Mouse (Mus musculus) forelimb bud, embryonic 11.5 days (tissue): ENCODE measurements at regions not wholly inside any gene's neighbourhood (a gene's known extent, or its start where the extent isn't known, plus 50 kb on each side); places are given as distances from the start of the nearest gene placed in this dataset.

Experiments
- DNase-seq: peaks from one replicate; pipeline ENCODE4 v3.0.0-alpha.2; 2012; ENCODE audit warnings: low read depth, low spot score

GRCm38 (mm10) chr7:37230641-37231347 is 532.9 kb downstream of the Tshz3 start:
- DNase-seq = no peak

GRCm38 (mm10) chr7:37240832-37241231 is 532.6 kb downstream of the Zfp536 start:
- DNase-seq = no peak

GRCm38 (mm10) chr7:37241781-37242180 is 531.7 kb downstream of the Zfp536 start:
- no peak for DNase-seq

GRCm38 (mm10) chr7:37242476-37242875 is 531.0 kb downstream of the Zfp536 start:
- peak; percentile 24 for DNase-seq

GRCm38 (mm10) chr7:37246156-37246555 is 527.3 kb downstream of the Zfp536 start:
- DNase-seq = no peak

- DNase-seq = peak; percentile 81
Measured at GRCm38 (mm10) chr7:37254431-37254830, 519.0 kb downstream of the Zfp536 start.

GRCm38 (mm10) chr7:37255840-37256239 is 517.6 kb downstream of the Zfp536 start:
- DNase-seq = peak; percentile 67

GRCm38 (mm10) chr7:37259293-37259692 is 514.1 kb downstream of the Zfp536 start:
- peak; percentile 35 for DNase-seq

GRCm38 (mm10) chr7:37262846-37263245 is 510.6 kb downstream of the Zfp536 start:
- no peak for DNase-seq

- DNase-seq = no peak
Measured at GRCm38 (mm10) chr7:37267404-37267803, 506.0 kb downstream of the Zfp536 start.

GRCm38 (mm10) chr7:37270841-37271240 is 502.6 kb downstream of the Zfp536 start:
- DNase-seq = no peak

GRCm38 (mm10) chr7:37290018-37290417 is 483.4 kb downstream of the Zfp536 start:
- no peak for DNase-seq

- DNase-seq = no peak
Measured at GRCm38 (mm10) chr7:37290493-37291045, 482.9 kb downstream of the Zfp536 start.

- no peak for DNase-seq
Measured at GRCm38 (mm10) chr7:37291726-37292125, 481.7 kb downstream of the Zfp536 start.

- DNase-seq = no peak
Measured at GRCm38 (mm10) chr7:37292554-37292953, 480.9 kb downstream of the Zfp536 start.

- DNase-seq = no peak
Measured at GRCm38 (mm10) chr7:37298888-37299287, 474.6 kb downstream of the Zfp536 start.

- DNase-seq = no peak
Measured at GRCm38 (mm10) chr7:37305463-37305862, 468.0 kb downstream of the Zfp536 start.

GRCm38 (mm10) chr7:37307191-37307590 is 466.2 kb downstream of the Zfp536 start:
- DNase-seq = no peak

- no peak for DNase-seq
Measured at GRCm38 (mm10) chr7:37324653-37325052, 448.8 kb downstream of the Zfp536 start.

- DNase-seq = peak; percentile 48
Measured at GRCm38 (mm10) chr7:37333451-37333850, 440.0 kb downstream of the Zfp536 start.

GRCm38 (mm10) chr7:37335212-37335611 is 438.2 kb downstream of the Zfp536 start:
- peak; percentile 55 for DNase-seq

- no peak for DNase-seq
Measured at GRCm38 (mm10) chr7:37336171-37336850, 437.1 kb downstream of the Zfp536 start.
